Mouse (Mus musculus): ENCODE results near the gene Krt26.

Gene Krt26

GRCm38 (mm10) chr11:99337866-99338265, at the start of gene Krt26:
TSS of gene Krt26 (minus strand) at chr11:99337966.
- DNase-seq, result no peak

- DNase-seq, result peak; percentile 92 to 93
These were observed 48.3 kb upstream of the Krt26 start for GRCm38 (mm10) chr11:99385813-99386721.

- peak; percentile 72 to 81 for DNase-seq
These were observed 41.8 kb upstream of the Krt26 start for GRCm38 (mm10) chr11:99379568-99379967.

DNA sequence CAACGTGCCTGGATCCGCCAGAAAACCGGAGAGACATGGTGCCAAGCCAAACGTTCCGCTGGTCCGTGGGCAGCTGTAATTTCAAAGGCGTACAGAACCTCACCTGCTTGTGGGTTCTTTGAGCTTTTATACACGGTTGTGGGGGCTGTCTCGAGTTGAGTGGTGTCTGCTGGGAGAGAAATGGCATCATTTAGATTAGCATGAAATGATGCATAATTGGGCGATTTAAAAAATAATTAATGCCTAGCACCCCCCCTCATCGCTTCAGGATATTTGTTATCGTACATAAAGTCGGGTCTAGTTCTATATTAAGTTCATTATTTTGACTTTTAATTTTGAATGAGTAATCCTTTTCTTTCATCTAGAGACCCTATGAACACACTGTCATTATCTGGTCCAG, 37.0 kb upstream of the Krt26 start, which contains the start of gene Krt28:
TSS of gene Krt28 (minus strand) at position 101 of the 400 bp plus-strand sequence.
- no peak for DNase-seq

- peak; percentile 36 to 39 for DNase-seq
These were observed 32.2 kb upstream of the Krt26 start for GRCm38 (mm10) chr11:99369853-99370451.

DNA sequence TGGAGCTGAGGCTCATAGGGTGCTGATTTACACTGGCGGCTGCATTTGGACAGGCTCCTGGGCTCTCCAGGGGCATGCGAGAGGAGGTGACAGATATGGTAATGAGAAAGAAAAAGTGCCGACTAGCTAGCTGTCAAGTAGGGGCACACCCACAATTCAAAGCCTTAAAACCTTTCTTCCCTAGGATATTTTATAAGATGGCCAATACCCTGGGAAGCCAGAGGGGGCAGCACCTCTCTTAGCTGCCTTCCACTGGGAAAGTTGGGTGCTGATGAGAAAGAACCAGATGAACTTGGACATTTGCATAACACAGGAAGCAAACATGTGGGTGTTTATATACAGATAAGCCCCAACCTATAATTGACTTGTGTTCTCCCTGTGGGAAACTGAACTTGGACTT, 31.5 kb upstream of the Krt26 start:
- DNase-seq, result no peak

- DNase-seq, result peak in 1 of 2 experiments; percentile 23
These were observed 29.0 kb upstream of the Krt26 start for GRCm38 (mm10) chr11:99366791-99367190.

GRCm38 (mm10) chr11:99364412-99364811, 26.6 kb upstream of the Krt26 start:
- peak; percentile 26 to 43 for DNase-seq

- DNase-seq, result no peak
These were observed 23.7 kb upstream of the Krt26 start for GRCm38 (mm10) chr11:99361423-99361822.

- DNase-seq, result no peak
These were observed 13.2 kb upstream of the Krt26 start, which contains the start of gene Krt27 for GRCm38 (mm10) chr11:99351004-99351403. TSS of gene Krt27 (minus strand) at chr11:99351104.

DNA sequence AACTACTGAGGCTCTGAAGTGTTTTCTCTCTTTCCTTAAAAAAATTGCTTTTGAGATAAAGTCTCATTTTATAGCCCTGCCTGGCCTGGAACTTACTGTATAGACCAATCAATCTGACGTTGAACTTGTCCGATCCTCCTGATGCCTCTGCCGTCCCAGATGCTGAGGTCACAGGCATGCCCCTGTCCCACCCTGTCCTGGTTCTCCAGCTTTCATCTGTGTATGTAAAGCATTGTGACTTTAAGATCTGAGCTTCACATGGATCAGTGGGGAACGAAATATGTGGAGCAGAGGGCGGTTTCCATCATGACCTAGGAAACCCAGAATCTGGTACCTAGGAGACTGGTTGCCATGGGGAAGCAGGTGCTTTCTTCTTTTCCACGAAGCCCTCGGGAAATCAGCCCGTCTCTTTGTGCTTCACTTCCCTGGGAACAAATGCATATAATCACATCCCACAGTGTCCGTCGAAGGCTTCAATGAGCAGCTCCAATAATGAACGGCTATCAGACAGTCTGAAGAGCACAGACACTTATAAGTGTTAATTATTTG, 1.6 kb upstream of the Krt26 start:
- no peak for DNase-seq

DNA sequence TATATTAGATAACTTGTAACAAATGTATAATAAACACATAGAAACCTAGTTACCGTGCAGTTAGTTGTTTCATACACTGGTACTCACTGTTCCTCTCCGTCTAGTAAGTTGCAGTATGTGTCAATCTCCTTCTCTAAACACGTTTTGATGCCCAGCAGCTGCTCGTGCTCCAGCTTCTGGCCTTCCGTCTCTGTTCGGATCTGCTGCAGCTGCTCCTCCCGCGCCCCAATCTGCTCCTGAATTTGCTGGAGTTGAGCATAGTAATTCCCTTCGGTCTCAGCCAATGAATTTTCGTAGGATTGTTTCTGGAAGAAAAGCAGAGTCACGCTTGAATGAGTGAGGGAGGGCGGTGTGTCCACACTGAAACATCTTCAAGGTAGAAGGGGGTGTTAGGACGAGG, 4.3 kb downstream of the Krt26 start:
- DNase-seq, result no peak

- DNase-seq, result no peak
These were observed 8.1 kb downstream of the Krt26 start for GRCm38 (mm10) chr11:99329655-99330054.

- no peak for DNase-seq
These were observed 14.9 kb downstream of the Krt26 start, which contains the start of gene Krt25 for GRCm38 (mm10) chr11:99322851-99323250. TSS of gene Krt25 (minus strand) at chr11:99322951.

GRCm38 (mm10) chr11:99321094-99321493, 16.7 kb downstream of the Krt26 start:
- DNase-seq, result no peak

DNA sequence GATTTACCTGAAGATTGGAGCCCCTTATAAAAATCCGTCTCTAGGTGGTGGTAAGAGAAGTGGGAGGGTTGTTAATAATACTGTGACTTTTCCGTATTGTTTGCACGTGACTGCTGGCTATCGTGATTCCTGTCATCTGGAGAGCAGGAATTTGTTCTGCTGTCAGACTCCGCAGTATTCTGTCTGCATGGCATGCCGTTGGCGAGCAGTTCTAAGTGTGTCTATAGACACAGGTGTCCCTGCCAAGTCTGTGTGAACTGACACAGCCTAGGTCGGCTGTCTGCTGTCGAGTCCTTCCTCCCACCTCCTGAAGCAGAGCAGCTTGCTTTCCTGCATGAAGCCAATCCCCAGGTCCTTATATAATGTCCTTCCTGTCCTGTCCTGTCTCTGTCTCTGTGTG, 18.6 kb downstream of the Krt26 start:
- no peak for DNase-seq

DNA sequence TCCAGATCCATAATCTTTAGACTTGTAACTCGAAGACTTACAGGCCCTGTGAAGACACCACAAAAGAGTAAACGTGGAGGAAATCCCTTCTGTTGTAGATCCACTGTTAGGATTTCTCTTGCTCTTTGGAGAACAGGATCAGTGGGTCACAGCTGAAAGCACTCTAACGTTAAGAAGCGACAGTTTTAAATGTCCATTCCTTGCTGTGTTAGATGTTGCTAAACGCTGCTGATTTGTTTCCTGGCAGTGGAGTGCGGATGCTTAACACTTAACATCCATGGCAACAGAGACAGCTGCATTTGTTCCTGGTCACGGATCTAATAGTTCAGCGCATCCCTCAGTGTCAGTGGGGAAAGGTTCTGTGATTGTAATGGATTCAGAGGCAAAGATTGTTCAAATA, 21.2 kb downstream of the Krt26 start:
- DNase-seq, result no peak

DNA sequence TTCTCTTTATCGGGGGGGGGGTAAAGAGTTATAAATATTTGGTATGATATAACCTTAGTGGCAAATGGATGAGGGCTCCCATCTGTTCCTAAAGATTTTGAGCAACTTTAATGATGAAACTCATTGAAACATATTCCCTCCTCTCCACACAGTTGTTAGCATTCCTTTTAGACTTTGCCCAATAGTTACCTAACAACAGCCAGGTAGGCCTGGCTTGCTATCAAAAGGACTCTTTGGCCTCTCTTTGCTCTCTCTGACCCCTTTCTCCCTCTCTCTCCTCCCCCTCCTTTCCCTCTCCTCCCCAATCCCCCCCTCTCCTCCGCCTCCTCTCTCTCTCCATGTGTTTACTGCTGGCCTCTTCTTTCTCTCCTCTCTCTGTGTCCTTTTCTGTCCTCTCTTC, 23.2 kb downstream of the Krt26 start:
- DNase-seq, result no peak

- no peak for DNase-seq
These were observed 26.9 kb downstream of the Krt26 start for GRCm38 (mm10) chr11:99310882-99311281.

DNA sequence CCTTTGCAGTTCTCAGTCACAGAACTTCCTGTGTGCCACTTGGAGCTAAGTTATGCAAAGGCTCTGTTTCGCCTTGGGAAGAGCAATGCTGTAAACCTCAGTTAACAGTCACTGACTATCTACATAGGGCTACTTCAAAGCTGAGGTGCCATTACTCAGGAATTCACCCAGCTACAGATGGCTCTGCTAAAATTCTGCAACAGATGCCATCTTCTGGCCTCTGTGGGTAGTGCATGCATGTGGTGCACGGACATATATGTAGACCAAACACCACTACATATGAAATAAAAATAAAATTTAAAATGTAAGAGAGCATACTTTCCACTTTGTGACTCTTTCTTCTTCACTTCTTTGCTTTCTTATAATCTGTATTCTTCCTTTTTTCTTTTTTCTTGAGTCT, 30.2 kb downstream of the Krt26 start:
- peak; percentile 74 to 81 for DNase-seq

- DNase-seq, result no peak
These were observed 42.7 kb downstream of the Krt26 start for GRCm38 (mm10) chr11:99295039-99295438.

GRCm38 (mm10) chr11:99292846-99293245, 44.9 kb downstream of the Krt26 start:
- peak; percentile 77 to 81 for DNase-seq

- peak in 1 of 2 experiments; percentile 4 for DNase-seq
These were observed 52.9 kb downstream of the Krt26 start, which contains the start of gene Krt24 for GRCm38 (mm10) chr11:99284833-99285312. TSS of gene Krt24 (minus strand) at chr11:99285262.
